Mouse (Mus musculus) G1E (cell line): Measurements from ENCODE around the gene Plcb1.

ENCODE experiments used
- CTCF ChIP-seq: IDR thresholded peaks from 2 replicates; pipeline ENCODE4 v1.5.1; 2012; ENCODE audit warnings: low read depth, low read length, inconsistent platforms, mixed read lengths
- GATA1 ChIP-seq: IDR thresholded peaks from 2 replicates; pipeline ENCODE4 v1.6.1; 2012; ENCODE audit warnings: borderline replicate concordance, low read length, inconsistent platforms, mixed read lengths
- POLR2AphosphoS5 ChIP-seq: IDR thresholded peaks from 2 replicates; pipeline ENCODE4 v1.6.1; 2012; ENCODE audit warnings: low read depth, low read length, inconsistent platforms; ENCODE audit not compliant: insufficient replicate concordance
- TAL1 ChIP-seq: conservative IDR thresholded peaks from 2 replicates; pipeline ENCODE4 v1.6.1; 2012; ENCODE audit warnings: low read depth, low read length, inconsistent platforms, mixed read lengths

DNA sequence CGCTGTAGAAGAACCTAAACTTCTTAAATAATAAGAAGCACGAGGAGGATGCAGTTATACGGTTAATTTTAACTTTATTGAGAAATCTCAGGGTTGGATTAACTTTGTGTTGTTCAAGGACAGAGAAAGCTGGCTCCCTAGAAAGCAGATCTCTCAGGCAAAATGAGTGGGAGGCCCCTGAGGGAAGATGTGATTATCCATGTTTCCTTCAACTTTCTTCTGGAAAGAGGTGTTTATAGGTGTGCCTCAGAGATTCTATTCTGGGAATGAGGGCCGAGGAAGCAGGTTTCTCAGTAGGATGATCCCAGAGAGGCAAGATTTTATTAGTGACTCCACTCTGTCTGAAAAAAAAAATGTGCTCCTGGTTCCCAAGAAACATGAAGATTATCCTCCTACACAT is 180.3 kb downstream of the Plcb1 start:
- TF ChIP-seq CTCF (no peak), TAL1 (no peak), GATA1 (no peak), POLR2AphosphoS5 (no peak)
